Mouse (Mus musculus): Measurements from ENCODE around the gene Irs3. TPM values are rescaled to one million over a fixed set of nuclear protein-coding genes. Genes with fewer than 3 reads are reported as not detected.

The Irs3 gene
- not detected for polyA plus RNA-seq (2017; shearing (Covaris generic))

GRCm38 (mm10) chr5:137645652-137646091 lies at the start of gene Irs3:
TSS of gene Irs3 (minus strand) at chr5:137645714.

GRCm38 (mm10) chr5:137684294-137685123 lies 39.0 kb upstream of the Irs3 start, which contains the start of gene Agfg2:
TSS of gene Agfg2 (minus strand) at chr5:137684726.

GRCm38 (mm10) chr5:137641054-137641453 lies 4.5 kb downstream of the Irs3 start, which contains the start of gene Sap25:
TSS of gene Sap25 (plus strand) at chr5:137641334.

GRCm38 (mm10) chr5:137628498-137629305 lies 16.8 kb downstream of the Irs3 start, which contains the start of the genes Fbxo24, Lrch4 and Gm20605:
TSS of gene Fbxo24 (minus strand) at chr5:137629002.
TSS of gene Lrch4 (plus strand) at chr5:137629121.
TSS of gene Gm20605 (plus strand) at chr5:137629175.

GRCm38 (mm10) chr5:137613550-137613949 lies 32.0 kb downstream of the Irs3 start, which contains the start of gene Pcolce:
TSS of gene Pcolce (minus strand) at chr5:137613784.

GRCm38 (mm10) chr5:137600619-137601364 lies 44.7 kb downstream of the Irs3 start, which contains the start of gene Mospd3:
TSS of gene Mospd3 (minus strand) at chr5:137601058.

Other genes starting within 250 kb of the Irs3 start
- not detected for gene Zan, start 168.7 kb downstream of the Irs3 start, polyA plus RNA-seq (2017; shearing (Covaris generic))
- gene Pop7, start 143.2 kb downstream of the Irs3 start, polyA plus RNA-seq (2017; shearing (Covaris generic)), result 28.8 TPM
- gene Gigyf1, start 127.2 kb downstream of the Irs3 start, polyA plus RNA-seq (2017; shearing (Covaris generic)), result 24.3 TPM
- gene Epo, start 112.5 kb downstream of the Irs3 start, polyA plus RNA-seq (2017; shearing (Covaris generic)), result not detected
- gene Gnb2, start 112.2 kb downstream of the Irs3 start, polyA plus RNA-seq (2017; shearing (Covaris generic)), result 183 TPM
- gene Actl6b, start 92.2 kb downstream of the Irs3 start, polyA plus RNA-seq (2017; shearing (Covaris generic)), result not detected
- not detected for gene Tfr2, start 75.9 kb downstream of the Irs3 start, polyA plus RNA-seq (2017; shearing (Covaris generic))
- gene Mospd3, start 44.7 kb downstream of the Irs3 start, polyA plus RNA-seq (2017; shearing (Covaris generic)), result 51.6 TPM
- 1.5 TPM for gene Pcolce, start 31.9 kb downstream of the Irs3 start, polyA plus RNA-seq (2017; shearing (Covaris generic))
- 0.86 TPM for gene Fbxo24, start 16.7 kb downstream of the Irs3 start, polyA plus RNA-seq (2017; shearing (Covaris generic))
- 287 TPM for gene Lrch4, start 16.6 kb downstream of the Irs3 start, polyA plus RNA-seq (2017; shearing (Covaris generic))
- gene Gm20605, start 16.5 kb downstream of the Irs3 start, polyA plus RNA-seq (2017; shearing (Covaris generic)), result 55.4 TPM
- 125 TPM for gene Sap25, start 4.4 kb downstream of the Irs3 start, polyA plus RNA-seq (2017; shearing (Covaris generic))
- 24.8 TPM for gene Agfg2, start 39.0 kb upstream of the Irs3 start, polyA plus RNA-seq (2017; shearing (Covaris generic))
- 0.72 TPM for gene Nyap1, start 95.9 kb upstream of the Irs3 start, polyA plus RNA-seq (2017; shearing (Covaris generic))
- 179 TPM for gene Tsc22d4, start 100.0 kb upstream of the Irs3 start, polyA plus RNA-seq (2017; shearing (Covaris generic))
- 48.8 TPM for gene Ppp1r35, start 133.1 kb upstream of the Irs3 start, polyA plus RNA-seq (2017; shearing (Covaris generic))
- gene Mepce, start 141.9 kb upstream of the Irs3 start, polyA plus RNA-seq (2017; shearing (Covaris generic)), result 81.3 TPM
- 20.9 TPM for gene Zcwpw1, start 142.1 kb upstream of the Irs3 start, polyA plus RNA-seq (2017; shearing (Covaris generic))
- gene Pilra, start 190.6 kb upstream of the Irs3 start, polyA plus RNA-seq (2017; shearing (Covaris generic)), result 0.24 TPM
- not detected for gene Pilrb1, start 212.4 kb upstream of the Irs3 start, polyA plus RNA-seq (2017; shearing (Covaris generic))
- gene Pilrb2, start 226.1 kb upstream of the Irs3 start, polyA plus RNA-seq (2017; shearing (Covaris generic)), result not detected

Measured in naive thymus-derived CD4-positive, alpha-beta T cell, adult 5 months (primary cell).